Mouse (Mus musculus): ENCODE results near the gene Polm. TPM values are rescaled to one million over a fixed set of nuclear protein-coding genes. Genes with fewer than 3 reads are reported as not detected.
"Not testable (repeated sequence)": the region's sequence is repeated elsewhere in the genome, so short reads cannot be mapped to it uniquely, and the experiment has no call there.

Polm gene
- polyA plus RNA-seq, 1 experiment from 2014 or later, result 6.2 TPM

DNA sequence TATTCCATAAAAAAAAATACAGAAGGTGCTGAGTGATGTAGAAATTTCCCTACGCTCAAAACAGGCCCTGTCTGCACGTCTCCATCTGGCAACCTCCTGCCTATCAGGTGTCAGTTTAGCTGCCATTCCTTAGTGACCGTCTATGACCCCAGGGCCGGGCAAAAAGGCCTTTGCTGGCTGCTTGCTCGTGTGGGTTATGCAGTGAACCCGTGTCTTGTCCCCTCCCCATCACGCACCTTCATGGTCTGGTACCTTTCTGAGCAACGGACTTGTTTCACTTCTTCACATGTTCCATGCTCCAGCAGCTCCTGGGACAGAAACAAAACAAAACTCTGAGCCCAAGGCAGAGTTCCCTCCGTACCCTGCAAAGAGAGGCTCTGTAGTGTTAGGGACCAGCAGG lies 3.3 kb downstream of the Polm start:
- Histone ChIP-seq H3K4me2 (no peak overlapping the region), H3K4me3 (ENCODE audit: low read depth, low read length) (no peak overlapping the region), H3K27ac (ENCODE audit: low read depth, low read length) (no peak overlapping the region), H3K4me1 (replicated peaks; ENCODE audit: control insufficient read depth, insufficient read depth, low read length) (peaks cover 10% of the 10 kb centered on the region), H3K9me3 (ENCODE audit: control insufficient read depth, low read length) (no peaks in the 10 kb centered on the region), H3K9ac (ENCODE audit: low read depth, low read length) (no peak overlapping the region), H3K36me3 (ENCODE audit: control insufficient read depth, insufficient read depth, low read length) (peaks cover 8% of the 10 kb centered on the region; the same call in 1 of the 2 replicates), H3K27me3 (replicated peaks; ENCODE audit: control insufficient read depth, insufficient read depth, low read length) (no peaks in the 10 kb centered on the region)
- no peak for DNase-seq (ENCODE audit: low spot score)
- 88% methylated on average over 9 of the region's 9 CpGs for WGBS
- ATAC-seq (replicated peaks; ENCODE audit: low FRiP score), result no peak

DNA sequence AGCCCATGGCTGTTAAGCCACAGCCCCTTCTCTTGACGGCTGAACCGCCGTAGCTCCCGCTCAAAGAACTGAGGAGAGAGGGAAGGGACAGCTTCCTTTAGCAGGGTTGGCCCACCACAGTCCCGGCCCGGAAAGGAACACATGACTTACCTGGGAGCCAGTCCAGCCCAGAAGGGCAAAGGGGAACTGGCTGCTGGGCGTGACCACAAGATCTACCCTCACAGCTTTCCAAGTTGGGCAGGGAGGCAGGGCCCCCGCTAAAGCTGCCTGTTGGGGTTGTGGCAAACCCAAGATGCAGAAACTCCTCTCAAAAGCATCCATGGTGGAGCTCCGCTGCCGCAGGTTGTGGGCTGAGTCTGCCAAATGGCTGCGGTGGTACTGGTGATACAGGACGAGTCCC lies 8.5 kb downstream of the Polm start:
- Histone ChIP-seq H3K4me2 (no peak overlapping the region), H3K9me3 (ENCODE audit: control insufficient read depth, low read length) (no peaks in the 10 kb centered on the region), H3K27me3 (replicated peaks; ENCODE audit: control insufficient read depth, insufficient read depth, low read length) (no peaks in the 10 kb centered on the region), H3K9ac (ENCODE audit: low read depth, low read length) (no peak overlapping the region), H3K27ac (ENCODE audit: low read depth, low read length) (no peak overlapping the region), H3K36me3 (ENCODE audit: control insufficient read depth, insufficient read depth, low read length) (peaks cover 9% of the 10 kb centered on the region; the same call in 1 of the 2 replicates), H3K4me3 (ENCODE audit: low read depth, low read length) (no peak overlapping the region), H3K4me1 (replicated peaks; ENCODE audit: control insufficient read depth, insufficient read depth, low read length) (peaks cover 3% of the 10 kb centered on the region; the same call in 1 of the 2 replicates)
- ATAC-seq (replicated peaks; ENCODE audit: low FRiP score) (no peak), DNase-seq (ENCODE audit: low spot score) (no peak)
- WGBS, result 85% methylated on average over 12 of the region's 12 CpGs

DNA sequence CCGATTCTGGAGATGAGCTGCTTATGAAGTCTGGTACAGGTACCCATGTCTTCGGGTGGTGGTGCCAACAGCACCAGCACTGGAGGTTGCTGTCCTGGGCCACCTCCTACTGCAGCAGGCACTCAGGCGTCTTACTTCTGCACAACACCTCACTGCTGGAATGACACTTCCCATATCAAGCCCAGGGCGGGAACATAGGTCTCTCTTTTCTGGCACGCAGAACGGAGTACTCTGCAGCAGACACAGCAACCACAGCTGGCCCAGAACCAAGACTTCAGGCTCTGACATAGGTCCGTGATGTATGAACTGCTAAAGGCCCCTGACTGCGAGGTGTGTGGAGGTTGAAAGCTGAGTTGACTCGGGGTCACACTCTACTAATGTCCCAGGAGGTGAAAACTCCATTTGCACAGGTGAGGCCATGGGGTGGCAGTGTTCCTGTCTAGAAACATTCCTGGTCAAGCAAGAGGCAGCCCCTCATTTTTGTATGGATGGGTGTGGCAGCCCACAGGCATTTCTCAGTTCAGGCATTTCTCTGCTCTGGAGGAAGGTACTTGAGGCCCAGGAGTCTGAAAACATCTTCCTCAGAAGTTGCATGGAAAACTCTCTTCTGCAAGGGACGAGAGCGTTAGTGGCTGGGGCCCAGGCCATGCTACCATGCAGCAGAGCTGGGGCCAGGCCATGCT lies 9.2 kb downstream of the Polm start:
- H3K27ac ChIP-seq (ENCODE audit: low read depth, low read length), result no peak overlapping the region
- 84% methylated on average over 11 of the region's 11 CpGs for WGBS
- peaks cover 3% of the 10 kb centered on the region; the same call in 1 of the 2 replicates for H3K4me1 ChIP-seq (replicated peaks; ENCODE audit: control insufficient read depth, insufficient read depth, low read length)
- no peaks in the 10 kb centered on the region for H3K9me3 ChIP-seq (ENCODE audit: control insufficient read depth, low read length)
- H3K27me3 ChIP-seq (replicated peaks; ENCODE audit: control insufficient read depth, insufficient read depth, low read length), result no peaks in the 10 kb centered on the region
- peaks cover 9% of the 10 kb centered on the region; the same call in 1 of the 2 replicates for H3K36me3 ChIP-seq (ENCODE audit: control insufficient read depth, insufficient read depth, low read length)
- no peak overlapping the region for H3K4me2 ChIP-seq
- no peak for DNase-seq (ENCODE audit: low spot score)
- no peak overlapping the region for H3K9ac ChIP-seq (ENCODE audit: low read depth, low read length)
- H3K4me3 ChIP-seq (ENCODE audit: low read depth, low read length), result no peak overlapping the region
- ATAC-seq (replicated peaks; ENCODE audit: low FRiP score), result no peak

DNA sequence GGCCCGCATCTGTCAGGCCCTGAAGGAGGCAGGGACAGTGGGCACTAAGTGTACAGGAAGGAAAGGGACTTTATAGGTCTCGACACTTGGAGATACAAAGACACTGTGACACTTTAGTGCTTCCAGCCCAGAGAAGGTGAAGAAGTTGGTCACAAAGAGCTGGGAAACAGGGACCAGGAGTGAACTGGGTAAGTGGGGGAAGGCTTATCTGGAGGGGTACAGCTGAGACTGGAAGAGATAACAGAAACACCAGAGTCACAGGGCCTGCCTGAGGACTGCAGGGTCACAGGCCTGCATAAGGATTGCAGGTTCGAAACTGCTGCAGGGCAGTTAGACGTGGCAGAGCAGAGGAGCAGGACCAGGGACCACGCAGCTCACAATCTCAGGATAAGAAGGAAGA lies 9.9 kb downstream of the Polm start:
- Histone ChIP-seq H3K27ac (ENCODE audit: low read depth, low read length) (no peak overlapping the region), H3K36me3 (ENCODE audit: control insufficient read depth, insufficient read depth, low read length) (peaks cover 9% of the 10 kb centered on the region; the same call in 1 of the 2 replicates)
- DNase-seq (ENCODE audit: low spot score), result no peak

DNA sequence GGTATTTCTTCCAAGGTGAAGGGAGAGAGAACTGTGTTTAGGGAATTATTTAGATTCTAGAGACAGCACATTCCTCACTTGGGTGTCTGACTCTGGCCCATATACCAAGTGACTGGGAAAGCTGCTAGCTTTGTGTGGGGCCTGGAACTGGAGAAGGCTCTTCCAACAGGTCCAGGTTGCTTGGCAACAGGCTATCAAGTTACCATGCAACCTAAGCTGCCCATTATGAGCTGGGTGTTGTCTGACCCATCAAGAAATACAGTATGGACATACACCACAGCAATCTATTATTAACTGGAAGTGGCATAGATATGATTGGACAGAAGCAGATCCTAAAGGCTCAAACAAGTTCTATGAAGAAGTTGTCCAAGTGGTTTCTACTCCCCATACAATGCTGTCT lies 12.4 kb downstream of the Polm start:
- peaks cover 9% of the 10 kb centered on the region; the same call in 1 of the 2 replicates for H3K36me3 ChIP-seq (ENCODE audit: control insufficient read depth, insufficient read depth, low read length)
- H3K27ac ChIP-seq (ENCODE audit: low read depth, low read length), result no peak overlapping the region
- no peaks in the 10 kb centered on the region for H3K27me3 ChIP-seq (replicated peaks; ENCODE audit: control insufficient read depth, insufficient read depth, low read length)
- no peak overlapping the region for H3K4me3 ChIP-seq (ENCODE audit: low read depth, low read length)
- H3K4me1 ChIP-seq (replicated peaks; ENCODE audit: control insufficient read depth, insufficient read depth, low read length), result peaks cover 3% of the 10 kb centered on the region; the same call in 1 of the 2 replicates
- H3K9me3 ChIP-seq (ENCODE audit: control insufficient read depth, low read length), result no peaks in the 10 kb centered on the region
- DNase-seq (ENCODE audit: low spot score) (no peak), ATAC-seq (replicated peaks; ENCODE audit: low FRiP score) (no peak)
- no peak overlapping the region for H3K9ac ChIP-seq (ENCODE audit: low read depth, low read length)
- H3K4me2 ChIP-seq, result no peak overlapping the region

More for the DNA sequence above, 9.9 kb downstream of the Polm start:
- Histone ChIP-seq H3K9me3 (ENCODE audit: control insufficient read depth, low read length) (no peaks in the 10 kb centered on the region), H3K4me2 (no peak overlapping the region), H3K27me3 (replicated peaks; ENCODE audit: control insufficient read depth, insufficient read depth, low read length) (no peaks in the 10 kb centered on the region), H3K9ac (ENCODE audit: low read depth, low read length) (no peak overlapping the region), H3K4me1 (replicated peaks; ENCODE audit: control insufficient read depth, insufficient read depth, low read length) (peaks cover 3% of the 10 kb centered on the region; the same call in 1 of the 2 replicates), H3K4me3 (ENCODE audit: low read depth, low read length) (no peak overlapping the region)
- ATAC-seq (replicated peaks; ENCODE audit: low FRiP score), result no peak
- 84% methylated on average over 5 of the region's 5 CpGs for WGBS

DNA sequence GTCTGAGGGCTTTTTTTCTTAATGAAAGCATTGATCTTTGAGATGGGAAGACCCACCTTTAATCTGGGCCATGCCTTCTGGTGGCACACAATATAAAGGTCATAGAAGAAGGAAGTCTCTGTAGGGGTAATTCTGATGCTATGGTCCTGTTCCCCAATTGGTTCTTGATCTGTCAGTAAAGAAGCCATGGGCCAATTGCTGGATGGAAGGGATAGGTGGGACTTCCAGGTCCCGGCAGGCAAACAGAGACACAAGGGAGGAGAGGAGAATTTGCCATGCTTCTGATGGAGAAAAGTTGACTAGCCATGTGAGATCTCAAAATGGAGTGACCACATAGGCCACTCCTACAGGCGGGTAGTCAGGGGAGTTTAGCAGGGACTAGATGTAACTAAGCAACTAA lies 18.6 kb downstream of the Polm start:
- DNase-seq (ENCODE audit: low spot score) (no peak), ATAC-seq (replicated peaks; ENCODE audit: low FRiP score) (no peak)
- Histone ChIP-seq H3K9ac (ENCODE audit: low read depth, low read length) (no peak overlapping the region), H3K4me2 (no peak overlapping the region), H3K4me3 (ENCODE audit: low read depth, low read length) (no peak overlapping the region), H3K27ac (ENCODE audit: low read depth, low read length) (no peak overlapping the region), H3K27me3 (replicated peaks; ENCODE audit: control insufficient read depth, insufficient read depth, low read length) (no peaks in the 10 kb centered on the region), H3K9me3 (ENCODE audit: control insufficient read depth, low read length) (no peaks in the 10 kb centered on the region), H3K4me1 (replicated peaks; ENCODE audit: control insufficient read depth, insufficient read depth, low read length) (no peaks in the 10 kb centered on the region), H3K36me3 (ENCODE audit: control insufficient read depth, insufficient read depth, low read length) (no peaks in the 10 kb centered on the region)
- 51% methylated on average over 2 of the region's 2 CpGs for WGBS

DNA sequence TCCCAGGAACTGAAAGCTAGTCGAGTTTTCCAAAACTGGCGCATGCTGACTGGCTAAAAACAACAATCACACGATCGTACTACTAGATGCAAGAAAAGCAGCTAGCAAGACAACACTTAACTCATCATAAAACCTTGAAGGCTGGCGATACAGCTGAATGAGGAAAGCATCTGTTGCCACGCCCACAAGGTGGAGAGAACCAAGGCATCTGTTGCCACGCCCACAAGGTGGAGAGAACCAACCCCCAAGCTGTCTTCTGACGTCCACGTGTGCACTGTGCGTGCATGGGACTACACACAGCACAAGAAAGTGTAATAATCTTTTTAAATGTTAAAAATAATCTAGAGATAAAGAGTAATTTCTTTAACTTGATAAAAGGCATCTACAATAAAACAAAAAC lies 24.4 kb downstream of the Polm start:
- WGBS, result 72% methylated on average over 10 of the region's 10 CpGs
- H3K27me3 ChIP-seq (replicated peaks; ENCODE audit: control insufficient read depth, insufficient read depth, low read length), result no peaks in the 10 kb centered on the region
- H3K36me3 ChIP-seq (ENCODE audit: control insufficient read depth, insufficient read depth, low read length), result no peaks in the 10 kb centered on the region
- H3K4me1 ChIP-seq (replicated peaks; ENCODE audit: control insufficient read depth, insufficient read depth, low read length), result no peaks in the 10 kb centered on the region
- H3K9me3 ChIP-seq (ENCODE audit: control insufficient read depth, low read length), result no peaks in the 10 kb centered on the region
- H3K9ac ChIP-seq (ENCODE audit: low read depth, low read length), result no peak overlapping the region
- H3K4me3 ChIP-seq (ENCODE audit: low read depth, low read length), result no peak overlapping the region
- H3K4me2 ChIP-seq, result no peak overlapping the region
- ATAC-seq (replicated peaks; ENCODE audit: low FRiP score) (no peak), DNase-seq (ENCODE audit: low spot score) (no peak)
- H3K27ac ChIP-seq (ENCODE audit: low read depth, low read length), result no peak overlapping the region

DNA sequence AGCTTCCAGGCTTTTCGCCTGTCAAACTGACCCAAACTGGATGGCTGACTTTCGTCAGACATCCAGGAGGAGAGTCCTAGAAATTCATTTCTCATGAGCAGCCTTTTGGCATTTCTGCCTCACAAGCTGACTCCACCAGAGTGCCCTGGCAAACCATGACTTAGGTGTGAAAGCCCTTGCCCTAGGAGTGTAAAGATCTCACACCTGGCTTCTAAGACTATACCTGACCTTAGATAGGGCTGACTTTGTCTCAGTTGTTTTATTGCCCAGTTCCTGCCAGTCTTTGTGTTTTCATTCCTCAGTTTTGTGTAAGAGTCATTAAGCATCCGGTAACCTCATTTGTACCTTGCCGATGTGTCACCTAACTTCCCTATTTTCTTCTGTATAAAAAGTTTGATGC lies 28.3 kb downstream of the Polm start:
- not testable (repeated sequence) for DNase-seq (ENCODE audit: low spot score); H3K27ac ChIP-seq (ENCODE audit: low read depth, low read length); H3K9ac ChIP-seq (ENCODE audit: low read depth, low read length); H3K27me3 ChIP-seq (replicated peaks; ENCODE audit: control insufficient read depth, insufficient read depth, low read length); H3K4me3 ChIP-seq (ENCODE audit: low read depth, low read length); H3K4me1 ChIP-seq (replicated peaks; ENCODE audit: control insufficient read depth, insufficient read depth, low read length); ATAC-seq (replicated peaks; ENCODE audit: low FRiP score); H3K9me3 ChIP-seq (ENCODE audit: control insufficient read depth, low read length); H3K4me2 ChIP-seq; H3K36me3 ChIP-seq (ENCODE audit: control insufficient read depth, insufficient read depth, low read length)
- WGBS, result 87% methylated on average over 4 of the region's 4 CpGs

DNA sequence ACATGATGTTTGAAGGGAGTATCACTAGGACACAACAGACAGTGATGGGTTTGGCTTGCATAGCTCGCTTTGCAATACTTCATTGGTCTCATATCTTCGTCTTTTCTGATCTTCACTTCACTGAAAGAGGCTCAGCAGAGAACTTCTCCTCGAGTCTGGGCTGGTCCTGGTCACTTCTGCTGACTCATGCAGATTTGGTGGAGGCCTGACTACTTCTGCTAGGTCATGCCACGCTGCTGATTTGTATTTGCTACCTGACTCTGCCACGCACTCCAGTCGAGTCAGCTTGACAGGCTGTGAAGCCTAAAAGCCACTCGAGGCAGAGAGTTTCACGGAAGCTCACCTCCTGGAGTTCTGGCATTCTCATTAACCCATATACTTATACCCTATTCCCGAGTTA lies 29.9 kb downstream of the Polm start:
- H3K9me3 ChIP-seq (ENCODE audit: control insufficient read depth, low read length), result no peaks in the 10 kb centered on the region
- 81% methylated on average over 9 of the region's 9 CpGs for WGBS
- no peaks in the 10 kb centered on the region for H3K27me3 ChIP-seq (replicated peaks; ENCODE audit: control insufficient read depth, insufficient read depth, low read length)
- ATAC-seq (replicated peaks; ENCODE audit: low FRiP score) (no peak), DNase-seq (ENCODE audit: low spot score) (no peak)
- no peak overlapping the region for H3K9ac ChIP-seq (ENCODE audit: low read depth, low read length)
- H3K36me3 ChIP-seq (ENCODE audit: control insufficient read depth, insufficient read depth, low read length), result no peaks in the 10 kb centered on the region
- no peak overlapping the region for H3K27ac ChIP-seq (ENCODE audit: low read depth, low read length)
- H3K4me1 ChIP-seq (replicated peaks; ENCODE audit: control insufficient read depth, insufficient read depth, low read length), result peaks cover 7% of the 10 kb centered on the region
- no peak overlapping the region for H3K4me2 ChIP-seq
- H3K4me3 ChIP-seq (ENCODE audit: low read depth, low read length), result no peak overlapping the region

Data from liver, embryonic 11.5 days (tissue).